Mouse (Mus musculus) lung, postnatal 25 days (tissue): ENCODE results near the gene Dnajb3.

Source experiments
- DNase-seq: peaks from one replicate; pipeline ENCODE4 v3.0.0; 2022; ENCODE audit warnings: low spot score

Gene Dnajb3

DNA sequence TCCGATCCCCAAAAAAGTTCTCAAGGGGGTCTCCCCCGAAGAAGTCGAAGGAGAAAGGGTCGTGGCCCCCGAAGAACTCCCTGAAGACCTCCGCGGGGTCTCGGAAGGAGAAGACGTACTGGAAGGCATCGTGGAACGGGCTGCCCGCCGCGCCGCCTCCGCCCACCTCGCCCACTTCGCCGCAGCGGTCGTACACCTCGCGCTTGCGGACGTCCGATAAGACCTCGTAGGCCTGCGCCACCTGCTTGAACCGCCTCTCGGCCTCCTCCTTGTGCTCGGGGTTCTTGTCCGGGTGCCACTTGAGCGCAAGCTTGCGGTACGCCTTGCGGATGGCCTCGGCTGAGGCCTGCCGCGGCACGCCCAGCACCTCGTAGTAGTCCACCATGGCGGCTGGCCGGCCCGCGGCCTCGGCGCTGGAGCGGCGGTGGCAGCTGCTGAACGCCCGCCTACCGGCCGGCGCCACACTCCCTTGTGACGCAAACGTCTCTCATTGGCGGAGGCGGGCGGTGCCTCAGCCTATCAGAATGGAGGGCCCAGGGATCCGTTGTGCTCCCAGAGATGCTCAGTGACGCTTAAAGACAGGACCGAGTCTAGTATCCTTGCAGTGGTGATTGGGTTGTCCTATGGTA, at the start of gene Dnajb3:
TSS of gene Dnajb3 (minus strand) at position 489 of the 629 bp plus-strand sequence.
- peak; percentile 77 for DNase-seq

DNA sequence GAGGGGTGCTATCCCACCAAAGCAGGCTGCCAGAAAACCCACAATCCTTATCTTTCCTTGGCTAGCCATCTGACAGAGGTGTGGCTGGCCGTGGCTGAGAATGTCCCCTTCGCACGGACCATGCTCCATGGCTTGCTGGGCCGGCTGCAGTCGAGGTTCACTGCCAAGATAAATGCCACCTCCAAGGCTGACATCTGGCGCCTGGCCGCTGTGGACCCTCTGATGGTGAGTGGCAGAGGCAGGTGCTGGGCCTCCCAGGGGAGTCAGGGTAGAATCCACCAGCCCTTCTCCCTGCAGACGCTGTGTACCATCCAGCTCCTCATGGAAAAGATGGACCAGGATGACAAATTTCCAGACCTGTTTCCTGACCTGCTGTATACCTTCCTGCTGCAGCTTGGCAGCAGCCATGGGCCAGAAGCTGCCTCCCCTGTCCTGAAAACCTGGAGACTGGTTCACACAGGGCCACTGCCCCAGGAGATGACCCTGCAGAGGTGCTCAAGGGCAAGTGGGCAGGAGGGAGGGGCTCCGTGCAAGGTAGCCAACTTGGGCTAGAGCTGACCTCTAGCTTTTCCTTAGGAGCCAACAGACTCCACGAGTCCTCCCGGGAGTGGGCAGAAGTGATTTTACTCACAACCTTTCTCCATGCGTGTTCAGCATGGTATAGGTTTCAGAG, 49.3 kb upstream of the Dnajb3 start:
- DNase-seq, result no peak

DNA sequence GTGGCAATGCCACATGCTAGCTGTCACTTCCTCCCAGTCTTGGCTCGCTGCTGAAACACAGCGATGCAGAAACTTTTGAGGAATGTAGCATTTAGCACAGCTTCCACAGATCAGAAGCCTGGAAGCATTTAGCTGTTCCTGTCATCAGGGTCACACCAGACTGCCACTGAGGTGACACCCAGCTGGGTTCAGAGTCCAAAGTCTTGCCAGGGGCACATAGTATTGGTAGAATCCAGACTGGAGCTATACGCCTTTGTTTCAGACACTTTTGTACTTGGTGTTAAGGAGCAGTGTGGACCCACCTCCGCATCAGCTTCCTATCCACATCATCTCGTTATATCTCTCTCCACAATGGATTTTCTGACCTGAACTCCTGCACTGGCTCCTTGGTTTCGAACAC, 48.0 kb upstream of the Dnajb3 start:
- DNase-seq, result no peak

DNA sequence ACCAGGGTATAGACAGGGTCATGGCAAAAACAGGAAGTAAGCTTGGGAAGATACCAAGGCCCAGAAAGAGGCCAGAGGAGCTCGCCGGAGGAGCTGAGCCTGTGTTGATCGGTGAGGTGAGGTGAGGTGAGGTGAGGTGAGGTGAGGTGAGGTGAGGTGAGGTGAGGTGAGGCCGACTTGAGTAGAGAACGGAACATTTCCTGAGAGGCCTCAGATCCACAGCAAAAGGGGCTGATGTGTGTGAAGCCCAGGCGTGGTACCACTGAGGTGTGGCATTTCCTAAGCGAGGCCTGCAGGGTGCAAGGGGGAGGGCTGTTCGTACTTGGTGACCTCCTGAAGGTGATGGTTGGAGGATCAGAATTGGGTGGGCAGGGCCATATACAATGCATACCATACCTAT, 47.5 kb upstream of the Dnajb3 start:
- no peak for DNase-seq

DNA sequence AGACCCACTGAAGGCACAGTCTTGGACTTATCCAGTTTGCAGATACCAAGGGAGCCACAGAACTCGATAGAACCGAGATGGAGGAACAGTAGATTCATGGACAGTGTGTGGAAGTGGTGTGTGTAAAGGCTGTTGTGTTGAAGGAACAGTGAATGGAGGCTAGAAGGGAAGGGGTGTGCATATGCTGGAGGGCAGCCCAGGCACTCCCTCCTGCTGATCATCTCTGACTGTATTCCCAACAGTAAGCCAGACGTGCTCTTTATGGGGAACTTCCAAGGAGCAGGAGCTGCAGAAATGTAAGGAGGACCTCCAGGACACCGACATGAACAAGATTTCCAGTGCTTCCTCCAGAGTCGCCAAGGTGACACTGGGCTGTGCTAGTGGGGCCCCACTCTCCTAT, 44.4 kb upstream of the Dnajb3 start:
- no peak for DNase-seq

DNA sequence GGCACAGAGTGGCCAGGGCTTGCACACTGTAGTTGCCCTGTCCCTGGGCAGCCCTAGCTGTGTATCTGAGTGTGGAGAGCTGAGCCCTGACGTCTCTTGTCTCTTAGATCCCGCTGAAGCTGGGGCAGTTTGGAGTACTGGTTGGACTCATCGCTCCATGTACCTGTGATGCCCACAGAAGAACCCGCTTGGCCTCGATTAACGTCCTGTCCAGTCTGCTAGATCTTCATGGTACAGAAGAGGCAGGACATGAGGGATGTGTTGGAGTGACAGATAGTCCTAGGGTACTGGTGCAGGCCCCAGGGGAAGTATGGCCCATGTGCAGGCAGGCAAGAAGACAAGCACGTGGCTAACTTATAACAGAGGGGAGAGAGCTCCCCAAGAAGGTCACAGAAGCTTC, 44.0 kb upstream of the Dnajb3 start:
- no peak for DNase-seq

DNA sequence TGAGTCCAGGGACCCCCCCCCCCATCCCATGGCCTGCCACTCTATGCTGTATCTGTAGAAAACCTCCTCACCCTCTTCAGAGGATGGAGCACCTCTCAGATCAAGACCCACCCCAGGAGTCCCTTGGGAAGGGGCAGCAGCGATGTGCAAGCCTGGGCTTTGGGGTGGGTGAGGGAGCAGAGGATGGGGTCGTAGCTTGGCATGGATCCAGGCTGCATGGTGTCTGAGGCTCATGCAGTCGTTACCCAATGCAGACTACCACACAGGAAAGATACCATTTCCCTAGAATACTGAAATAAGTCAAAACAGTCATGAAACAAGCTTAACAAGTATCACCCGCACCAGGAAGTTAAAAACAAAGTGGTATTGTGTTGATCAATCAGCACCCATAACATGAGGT, 43.1 kb upstream of the Dnajb3 start:
- DNase-seq, result no peak

DNA sequence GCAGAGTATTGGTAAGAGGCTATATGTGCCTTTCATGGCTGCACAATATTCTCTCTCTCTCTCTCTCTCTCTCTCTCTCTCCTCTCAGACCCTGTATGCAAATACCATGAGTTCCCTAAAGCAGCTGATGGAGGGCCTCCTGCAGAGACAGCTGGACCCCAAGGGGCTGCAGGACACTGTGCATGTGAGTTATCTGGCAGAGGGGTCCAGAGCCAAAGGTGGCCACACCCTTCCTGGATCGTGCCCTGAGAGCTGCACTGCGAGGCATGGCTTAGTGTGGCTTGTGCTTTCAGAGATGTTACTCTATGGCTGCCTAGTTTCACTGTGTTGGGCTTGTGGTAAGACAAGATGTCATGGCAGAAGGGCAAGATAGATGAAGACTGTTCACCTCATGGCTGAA, 42.1 kb upstream of the Dnajb3 start:
- DNase-seq, result no peak

DNA sequence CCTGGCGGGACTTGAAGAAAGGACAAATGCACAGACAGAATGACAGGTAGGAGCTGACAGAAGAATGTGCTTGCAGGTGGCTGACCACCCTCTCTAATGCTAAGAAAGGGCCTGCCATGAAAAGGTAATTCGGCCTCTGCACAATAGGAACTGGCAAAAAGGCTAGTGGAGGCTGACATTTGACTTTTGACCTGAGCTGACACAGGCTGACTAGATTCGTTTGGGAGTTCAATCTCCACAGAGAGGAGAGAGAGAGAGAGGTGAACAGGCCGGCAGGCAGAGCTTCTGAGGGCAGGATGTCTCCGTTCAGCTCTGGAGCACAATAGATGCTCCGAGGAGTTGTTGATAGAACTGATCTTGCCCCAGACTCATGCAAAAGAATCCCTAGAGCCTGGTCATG, 40.8 kb upstream of the Dnajb3 start:
- DNase-seq, result no peak

DNA sequence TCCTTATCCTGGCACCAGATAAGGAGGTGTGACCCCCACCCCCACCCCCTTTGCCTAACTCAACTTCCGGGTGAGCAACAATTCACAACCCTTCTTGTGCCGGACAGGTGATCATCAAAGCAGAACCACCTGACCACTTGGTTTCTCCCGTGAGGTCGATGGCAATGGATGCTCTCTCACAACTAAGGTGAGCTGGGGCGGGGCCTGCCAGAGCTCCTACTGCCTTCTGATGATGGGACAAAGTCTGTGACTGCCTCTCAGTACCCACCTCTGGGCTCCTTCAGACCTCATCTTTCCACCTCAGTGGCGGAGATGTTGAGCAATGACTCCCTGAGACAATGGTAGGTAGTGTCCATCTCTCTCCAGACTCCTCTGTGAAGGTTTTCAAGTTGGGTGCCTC, 40.3 kb upstream of the Dnajb3 start:
- DNase-seq, result no peak

DNA sequence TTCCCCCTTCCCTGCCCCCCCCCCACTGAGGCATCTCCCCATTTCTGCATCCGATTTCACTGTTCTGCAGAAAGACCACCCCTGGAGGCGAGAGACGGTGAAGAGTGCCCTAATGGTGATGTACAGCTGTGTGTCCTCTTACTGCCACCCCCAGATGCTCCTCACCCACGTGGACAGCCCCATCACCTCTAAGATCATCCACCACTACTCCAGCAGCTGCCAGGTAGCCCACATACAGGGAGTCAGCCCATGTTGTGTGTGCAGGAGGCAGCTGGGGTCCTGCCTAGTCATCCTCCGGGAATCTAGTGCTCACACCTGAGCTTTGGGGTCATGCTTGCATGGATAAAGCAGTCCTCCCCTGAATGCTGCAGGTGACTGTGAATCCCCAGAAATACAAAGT, 38.3 kb upstream of the Dnajb3 start:
- no peak for DNase-seq

DNA sequence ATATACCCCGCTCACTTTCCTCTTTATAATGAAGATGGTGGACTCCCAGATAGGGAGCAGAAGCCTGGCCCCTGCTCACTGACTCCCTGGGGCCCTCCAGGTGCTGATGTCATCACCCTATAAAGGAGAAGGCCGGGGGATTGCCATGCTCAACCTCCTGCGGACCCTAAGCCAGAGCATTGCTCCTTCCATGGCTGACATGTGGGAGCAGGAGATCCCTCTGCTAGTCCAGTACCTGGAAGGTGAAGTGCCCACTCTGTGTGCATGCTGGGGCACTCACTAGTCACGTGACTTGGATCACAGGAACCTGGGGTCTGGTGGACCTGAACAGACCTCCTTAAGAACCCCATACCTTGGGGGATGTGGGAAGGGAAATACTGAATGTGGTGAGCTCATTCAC, 35.0 kb upstream of the Dnajb3 start:
- no peak for DNase-seq

DNA sequence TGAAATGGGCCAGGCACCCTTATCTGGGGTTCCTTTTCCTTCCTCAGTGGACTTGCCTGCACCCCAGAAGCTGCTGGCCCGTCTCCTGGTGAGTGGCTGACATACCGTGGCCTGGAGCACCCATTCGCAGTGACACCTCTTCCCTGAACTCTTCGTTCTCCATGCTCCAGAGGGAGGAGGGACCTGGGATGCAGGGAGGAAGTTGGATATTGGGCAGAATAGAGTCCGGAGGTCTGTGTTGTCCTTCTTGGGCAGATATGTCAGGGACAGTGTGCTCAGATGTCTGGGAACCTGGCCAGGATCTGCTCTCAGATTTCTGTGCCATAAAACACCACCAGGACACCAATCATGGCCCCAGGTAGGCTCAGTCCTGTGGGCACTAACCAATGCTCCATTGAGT, 34.5 kb upstream of the Dnajb3 start:
- no peak for DNase-seq

DNA sequence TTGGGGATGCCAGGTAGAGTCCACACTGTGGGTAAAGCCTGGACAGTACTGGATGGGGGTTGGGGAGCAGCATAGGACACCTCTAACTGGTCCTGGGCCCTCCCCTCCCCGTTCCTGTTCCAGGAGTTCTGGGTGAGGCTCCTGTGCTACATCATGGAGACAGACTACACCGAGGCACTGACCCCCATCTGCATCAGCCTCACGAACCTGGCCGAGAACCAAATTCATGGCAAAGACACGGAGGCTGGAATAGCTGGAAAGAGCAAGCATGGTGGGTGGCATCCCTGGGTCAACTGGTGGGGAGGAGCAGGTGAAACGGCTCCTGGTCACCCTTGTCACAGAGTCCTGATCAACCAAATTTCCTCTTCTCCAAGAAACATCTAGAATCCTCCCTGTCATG, 33.2 kb upstream of the Dnajb3 start:
- DNase-seq, result no peak

DNA sequence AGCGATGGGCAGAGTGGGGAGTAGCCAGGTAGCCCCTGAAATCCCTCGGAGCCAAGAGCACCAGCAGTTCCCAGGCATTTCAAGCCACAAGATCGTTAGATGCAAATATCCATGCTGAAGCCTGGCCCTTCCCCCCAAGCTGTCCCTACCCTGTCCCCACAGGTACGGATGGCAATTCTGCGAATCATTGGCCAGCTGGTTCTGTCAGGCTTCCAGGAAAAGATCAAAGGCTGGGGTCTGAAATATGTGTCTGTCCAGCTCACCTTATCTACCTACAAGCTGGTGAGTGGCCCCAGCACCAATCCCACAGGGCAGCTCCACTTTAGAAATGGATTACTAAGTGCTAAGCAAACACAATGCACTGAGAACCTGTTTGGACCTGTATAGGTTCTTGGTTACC, 31.7 kb upstream of the Dnajb3 start:
- DNase-seq, result no peak

DNA sequence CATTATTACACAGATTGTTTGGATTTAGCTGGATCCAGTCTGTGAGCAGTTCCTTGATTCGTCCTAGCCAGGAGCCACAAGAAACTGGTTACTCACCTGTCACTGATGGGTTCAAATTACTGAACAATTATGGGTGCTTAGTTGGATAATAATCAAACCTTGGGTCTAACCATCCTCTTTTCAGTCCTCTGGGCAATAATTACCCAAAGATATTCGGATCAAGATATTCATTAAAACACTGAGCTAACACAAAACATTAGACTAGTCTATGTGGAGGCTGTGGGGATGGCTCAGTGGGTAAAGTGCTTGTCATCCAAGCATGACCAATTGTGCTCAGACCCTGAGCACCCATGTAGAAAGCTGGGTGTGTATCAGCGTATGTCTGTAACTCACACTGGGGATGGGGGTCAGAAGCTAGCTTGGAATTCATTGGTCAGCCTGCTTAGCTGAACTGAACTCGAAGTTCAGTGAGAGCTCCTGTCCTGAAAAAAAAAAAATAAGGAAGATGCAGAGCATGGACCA, 30.4 kb upstream of the Dnajb3 start:
- DNase-seq, result no peak

DNA sequence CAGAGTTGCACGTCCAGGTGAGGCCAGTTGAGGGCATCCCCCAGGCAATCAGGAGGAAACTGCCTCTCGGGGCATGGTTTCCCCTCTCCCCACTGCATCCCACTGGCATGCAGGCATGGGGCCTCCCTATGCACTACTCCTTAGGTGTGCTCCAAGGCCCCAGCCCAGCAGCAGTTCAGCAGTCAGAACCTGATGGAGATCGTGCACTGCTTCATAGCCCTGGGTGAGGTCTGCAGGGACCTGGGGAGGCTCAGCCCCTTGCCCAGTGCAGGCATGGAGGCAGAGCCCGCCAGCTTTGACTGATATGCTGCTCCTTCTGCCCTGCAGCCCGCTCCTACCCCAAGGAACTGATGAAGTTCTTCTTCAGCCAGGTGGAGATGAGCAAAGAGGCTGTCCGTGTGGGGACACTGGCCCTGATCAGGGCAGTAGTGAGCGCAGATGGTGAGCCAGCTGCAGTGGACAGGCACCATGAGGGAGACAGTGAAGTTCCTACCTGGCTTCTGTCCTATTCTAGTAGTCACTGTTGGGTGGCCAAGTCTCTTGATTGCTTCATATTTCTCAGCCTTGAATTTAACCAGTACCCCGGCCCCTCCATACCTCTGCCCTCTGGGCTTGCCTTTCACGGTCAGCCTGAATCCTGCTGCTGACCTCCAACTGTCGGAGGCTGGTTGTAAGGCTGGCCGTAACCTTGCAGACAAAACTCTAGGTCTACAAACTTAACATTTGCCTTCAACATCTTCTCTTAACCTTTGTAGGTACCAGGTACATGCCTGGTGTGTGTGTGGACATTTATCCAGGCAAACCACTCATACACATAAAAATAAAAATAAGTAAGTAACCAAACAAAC, 29.7 kb upstream of the Dnajb3 start:
- no peak for DNase-seq

DNA sequence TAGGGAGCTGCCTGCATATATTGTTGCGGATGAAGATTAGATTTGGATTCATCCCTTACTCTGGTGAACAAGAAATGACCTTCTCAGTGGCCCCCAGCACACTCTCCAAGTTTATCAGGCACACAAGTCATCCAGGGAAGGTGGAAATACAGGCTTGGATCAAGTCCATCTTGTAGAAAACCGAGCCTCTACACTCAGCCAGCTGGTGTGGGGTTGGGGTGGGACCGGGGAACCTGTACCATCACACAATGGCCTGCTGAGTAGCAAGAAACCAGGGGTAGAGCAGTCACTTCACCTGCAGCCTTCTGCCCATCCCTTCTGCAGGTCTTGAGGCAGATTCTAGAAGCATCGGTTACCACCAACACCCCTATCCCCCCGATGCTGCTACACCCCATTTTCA, 29.1 kb upstream of the Dnajb3 start:
- DNase-seq, result no peak

DNA sequence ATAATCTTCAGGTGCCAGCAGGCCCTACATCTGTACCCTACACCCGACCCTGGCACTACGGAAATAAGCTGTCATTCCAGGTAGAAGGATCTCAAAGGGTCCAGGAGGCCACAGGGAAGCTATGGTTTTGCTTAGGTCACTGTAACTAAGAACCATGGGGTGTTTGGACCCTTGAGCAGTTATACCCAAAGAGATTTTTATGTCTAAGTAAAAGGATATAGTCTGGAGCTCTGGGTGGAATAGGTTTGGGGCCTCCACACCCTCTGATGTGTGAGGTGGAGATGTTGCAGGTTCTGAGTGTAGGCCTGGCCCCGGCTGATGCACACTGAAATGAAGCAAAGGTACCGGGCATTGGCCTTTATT, 28.6 kb upstream of the Dnajb3 start:
- no peak for DNase-seq

DNA sequence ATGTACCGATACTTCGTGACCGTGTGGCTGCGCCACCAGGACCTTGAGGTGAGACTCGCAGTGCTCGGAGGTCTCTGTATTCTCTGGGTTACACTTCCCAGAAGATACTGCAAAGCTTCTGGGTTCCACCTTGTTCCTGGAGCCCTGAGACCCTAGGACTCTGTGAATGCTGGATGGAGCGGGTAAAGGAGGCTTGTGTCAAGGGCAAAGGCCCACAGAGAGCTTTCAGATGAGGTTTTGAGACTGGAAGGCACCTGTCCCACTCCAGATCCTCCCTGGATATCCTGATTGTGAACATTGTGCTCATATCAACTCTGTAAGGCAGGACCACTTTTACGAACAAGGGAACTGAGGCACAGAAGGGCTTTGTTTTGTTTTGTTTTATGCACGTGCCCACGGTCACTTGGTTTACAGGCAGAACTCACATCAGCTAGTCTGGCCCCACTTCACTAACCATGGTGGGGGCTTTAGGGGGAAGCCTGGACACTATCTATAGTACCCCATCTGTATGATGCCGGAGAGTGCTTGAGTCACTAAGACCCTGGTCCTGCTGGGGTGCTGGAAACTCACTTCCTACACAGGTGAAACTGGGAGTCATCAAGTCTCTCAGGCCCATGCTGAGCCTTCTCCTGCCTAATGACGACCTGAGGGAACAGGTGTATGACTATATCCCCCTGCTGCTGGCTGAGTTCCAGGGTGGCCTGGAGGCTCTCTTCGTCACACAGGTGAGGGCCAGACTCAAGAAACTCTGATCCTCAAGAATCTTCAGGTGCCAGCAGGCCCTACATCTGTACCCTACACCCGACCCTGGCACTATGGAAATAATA, 28.1 kb upstream of the Dnajb3 start:
- no peak for DNase-seq

DNA sequence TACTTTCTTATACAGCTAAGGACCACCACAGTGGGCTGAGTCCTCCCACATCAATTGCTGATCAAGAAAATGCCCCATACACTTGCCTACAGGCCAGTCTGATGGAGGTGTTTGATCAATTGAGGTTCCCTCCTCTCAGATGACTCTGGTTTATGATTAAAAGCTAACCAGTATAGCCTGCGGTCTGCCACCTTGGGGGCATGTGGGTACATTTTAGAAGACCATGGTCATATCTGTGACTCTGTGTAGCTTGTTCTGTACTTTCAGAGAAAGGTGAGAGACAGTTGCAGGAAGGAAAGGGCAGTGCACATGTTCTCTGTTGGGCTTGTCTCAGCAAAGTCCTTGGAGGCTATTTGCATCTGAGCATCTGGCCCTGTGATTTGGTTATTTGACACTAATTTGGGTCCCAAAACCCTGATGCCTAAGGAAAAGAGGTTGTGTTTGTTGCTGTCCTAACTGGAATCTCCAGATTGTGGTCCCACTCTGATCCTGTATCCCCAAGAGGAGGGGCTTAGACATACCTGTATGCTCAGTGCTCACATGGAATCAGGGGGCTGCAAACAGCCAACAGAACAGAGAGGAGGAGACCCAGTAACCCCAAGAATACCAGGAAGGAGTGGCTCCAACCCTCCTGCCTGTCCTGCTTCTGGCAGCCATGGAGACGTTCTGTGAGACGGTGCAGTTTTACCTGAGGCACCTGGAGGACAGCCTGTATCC, 27.2 kb upstream of the Dnajb3 start:
- no peak for DNase-seq
